Mouse (Mus musculus): ENCODE measurements around the gene Hdac11. TPM values are rescaled to one million over a fixed set of nuclear protein-coding genes. Genes with fewer than 3 reads are reported as not detected.

Gene Hdac11
- polyA plus RNA-seq (2015; fragmentation: Nextera tagmentation; extraction: Ambion mirVana) = 6.4 and 7.7 TPM in 2 replicates

DNA sequence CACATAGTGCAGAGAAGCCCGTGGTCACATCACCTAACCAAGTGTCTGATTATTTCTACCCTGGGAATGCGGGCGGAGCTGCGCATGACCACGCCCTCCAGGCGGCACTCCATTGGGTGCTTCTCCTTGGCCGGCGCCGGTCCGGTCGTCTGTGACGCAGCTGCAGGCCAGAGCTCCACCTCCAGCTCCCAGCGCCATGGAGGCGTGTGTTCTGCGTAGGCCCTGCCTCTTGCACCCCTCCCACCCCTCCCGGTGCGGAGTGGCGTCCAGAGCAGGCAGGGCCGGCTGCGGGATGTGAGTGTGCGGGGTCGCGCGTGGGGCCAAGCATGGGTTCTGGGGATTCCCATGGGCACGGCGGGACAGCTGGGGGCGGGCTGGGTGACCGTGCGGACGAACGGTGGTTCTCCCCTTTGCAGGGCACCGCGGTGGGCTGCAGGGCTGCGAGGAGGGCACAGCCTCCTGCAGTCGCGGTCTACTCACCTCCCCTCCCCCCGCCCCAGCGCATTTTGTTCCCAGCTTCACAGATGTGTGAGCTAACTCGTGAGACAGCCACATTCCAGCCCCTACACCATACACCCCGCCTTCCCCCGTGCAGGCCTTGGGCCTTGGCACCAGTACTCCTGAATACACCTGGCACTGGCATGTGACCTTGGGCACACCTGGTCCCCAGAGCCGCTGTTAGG is at the start of gene Hdac11:
Hdac11 (plus strand) TSS at position 112 of the 683 bp plus-strand sequence.
- Histone ChIP-seq H3K4me3 (ENCODE audit: low read length) (peak within 1 kb of the TSS; percentile 60), H3K27ac (ENCODE audit: low read length) (peak within 1 kb of the TSS; percentile 28), H3K4me1 (replicated peaks; ENCODE audit: control insufficient read depth, insufficient read depth, low read length) (peaks cover 16% of the 10 kb centered on the region; the same call in 1 of the 2 replicates), H3K27me3 (ENCODE audit: control insufficient read depth, insufficient read depth, low read depth, low read length) (no peaks in the 10 kb centered on the region), H3K4me2 (ENCODE audit: low read depth, low read length) (peak within 1 kb of the TSS; percentile 75), H3K9ac (ENCODE audit: low read length) (peak within 1 kb of the TSS; percentile 75), H3K36me3 (ENCODE audit: control insufficient read depth, insufficient read depth, low read length) (no peaks in the 10 kb centered on the region), H3K9me3 (ENCODE audit: control insufficient read depth, low read length) (no peaks in the 10 kb centered on the region)
- ATAC-seq (ENCODE audit: low read depth) = peak; percentile 98
- WGBS = under 1% methylated on average over 42 of the region's 42 CpGs

DNA sequence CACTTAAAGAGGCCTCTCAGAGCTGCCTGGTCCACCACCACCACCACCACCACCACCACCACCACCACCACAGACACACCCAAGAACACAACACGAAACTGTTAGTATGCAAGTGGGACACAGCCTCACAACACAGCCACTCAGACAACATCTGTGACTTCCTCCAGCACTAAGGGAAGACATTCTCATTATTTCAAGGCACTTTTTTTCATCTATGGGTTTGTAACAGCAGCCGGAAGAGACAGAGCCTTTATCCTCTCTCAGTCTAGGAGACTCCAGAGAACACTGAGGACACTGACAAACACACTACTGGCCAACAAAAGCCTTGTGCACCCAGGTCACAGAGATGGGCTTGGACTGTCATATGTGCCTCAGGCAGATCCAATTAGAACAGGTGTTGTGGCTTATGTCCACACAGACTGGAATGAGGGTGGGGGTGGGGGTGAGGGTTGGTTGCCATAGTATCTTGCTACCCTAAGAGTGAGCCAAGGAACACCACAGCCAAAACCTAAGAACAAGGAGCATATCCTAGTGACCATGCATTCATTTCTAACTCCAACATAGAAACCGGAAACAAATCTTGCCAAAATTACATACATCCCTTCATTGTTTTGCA is 48.1 kb upstream of the Hdac11 start:
- H3K27ac ChIP-seq (ENCODE audit: low read length) = no peak overlapping the region
- WGBS = 74% methylated on average over 3 of the region's 3 CpGs
- H3K4me3 ChIP-seq (ENCODE audit: low read length) = no peak overlapping the region
- H3K4me1 ChIP-seq (replicated peaks; ENCODE audit: control insufficient read depth, insufficient read depth, low read length) = peaks cover 6% of the 10 kb centered on the region; the same call in 1 of the 2 replicates
- H3K27me3 ChIP-seq (ENCODE audit: control insufficient read depth, insufficient read depth, low read depth, low read length) = no peaks in the 10 kb centered on the region
- H3K9me3 ChIP-seq (ENCODE audit: control insufficient read depth, low read length) = no peaks in the 10 kb centered on the region
- H3K9ac ChIP-seq (ENCODE audit: low read length) = no peak overlapping the region
- no peak overlapping the region for H3K4me2 ChIP-seq (ENCODE audit: low read depth, low read length)
- ATAC-seq (ENCODE audit: low read depth) = no peak
- no peaks in the 10 kb centered on the region for H3K36me3 ChIP-seq (ENCODE audit: control insufficient read depth, insufficient read depth, low read length)

DNA sequence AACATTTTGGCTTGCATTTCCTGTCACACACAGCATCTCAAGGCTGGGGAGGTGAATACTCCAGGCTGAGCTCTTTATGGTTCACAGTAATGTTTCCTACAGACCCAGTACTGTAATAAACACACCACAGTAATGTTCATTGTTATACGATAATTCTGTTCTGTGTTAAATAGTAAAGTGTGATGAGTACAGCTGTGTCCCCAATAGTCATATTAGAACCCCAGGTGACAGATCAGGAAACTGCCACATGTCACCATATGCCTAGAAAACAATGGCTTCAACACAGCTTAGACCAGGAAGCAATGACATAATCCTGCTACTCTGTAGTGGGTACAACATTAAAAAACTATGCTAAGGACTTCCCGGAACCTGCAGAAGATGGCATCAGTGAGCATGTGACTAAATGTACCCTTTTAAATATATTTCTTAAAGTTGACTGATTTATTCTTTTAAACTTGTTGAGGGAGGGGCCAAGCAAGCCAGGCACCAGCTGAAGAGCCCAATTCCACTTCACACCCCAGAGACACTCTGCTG is 47.5 kb upstream of the Hdac11 start:
- H3K9me3 ChIP-seq (ENCODE audit: control insufficient read depth, low read length) = no peaks in the 10 kb centered on the region
- no peak overlapping the region for H3K4me2 ChIP-seq (ENCODE audit: low read depth, low read length)
- no peak overlapping the region for H3K9ac ChIP-seq (ENCODE audit: low read length)
- peak; percentile 38; the same call in 1 of the 2 replicates for ATAC-seq (ENCODE audit: low read depth)
- no peaks in the 10 kb centered on the region for H3K36me3 ChIP-seq (ENCODE audit: control insufficient read depth, insufficient read depth, low read length)
- peaks cover 6% of the 10 kb centered on the region; the same call in 1 of the 2 replicates for H3K4me1 ChIP-seq (replicated peaks; ENCODE audit: control insufficient read depth, insufficient read depth, low read length)
- H3K27me3 ChIP-seq (ENCODE audit: control insufficient read depth, insufficient read depth, low read depth, low read length) = no peaks in the 10 kb centered on the region
- H3K4me3 ChIP-seq (ENCODE audit: low read length) = no peak overlapping the region
- H3K27ac ChIP-seq (ENCODE audit: low read length) = no peak overlapping the region
- WGBS = 75% methylated on average over 2 of the region's 2 CpGs

- Histone ChIP-seq H3K27me3 (ENCODE audit: control insufficient read depth, insufficient read depth, low read depth, low read length) (no peaks in the 10 kb centered on the region), H3K27ac (ENCODE audit: low read length) (no peak overlapping the region)
These were observed 47.0 kb upstream of the Hdac11 start for GRCm38 (mm10) chr6:91109489-91109888.

GRCm38 (mm10) chr6:91110323-91111020 is 46.0 kb upstream of the Hdac11 start:
- no peak overlapping the region for H3K4me3 ChIP-seq (ENCODE audit: low read length)
- no peaks in the 10 kb centered on the region for H3K9me3 ChIP-seq (ENCODE audit: control insufficient read depth, low read length)
- 0 out of 2 replicates have a peak overlapping the region, but pooled peaks have one; percentile 5 for H3K9ac ChIP-seq (ENCODE audit: low read length)
- no peak overlapping the region for H3K27ac ChIP-seq (ENCODE audit: low read length)
- ATAC-seq (ENCODE audit: low read depth) = no peak
- 46% methylated on average over 13 of the region's 13 CpGs for WGBS
- no peaks in the 10 kb centered on the region for H3K36me3 ChIP-seq (ENCODE audit: control insufficient read depth, insufficient read depth, low read length)
- no peaks in the 10 kb centered on the region for H3K27me3 ChIP-seq (ENCODE audit: control insufficient read depth, insufficient read depth, low read depth, low read length)
- peaks cover 6% of the 10 kb centered on the region; the same call in 1 of the 2 replicates for H3K4me1 ChIP-seq (replicated peaks; ENCODE audit: control insufficient read depth, insufficient read depth, low read length)
- H3K4me2 ChIP-seq (ENCODE audit: low read depth, low read length) = peak overlapping the region; percentile 5; the same call in 1 of the 2 replicates

More at GRCm38 (mm10) chr6:91109489-91109888, 47.0 kb upstream of the Hdac11 start:
- peaks cover 6% of the 10 kb centered on the region; the same call in 1 of the 2 replicates for H3K4me1 ChIP-seq (replicated peaks; ENCODE audit: control insufficient read depth, insufficient read depth, low read length)
- H3K9ac ChIP-seq (ENCODE audit: low read length) = no peak overlapping the region
- H3K4me3 ChIP-seq (ENCODE audit: low read length) = no peak overlapping the region
- no peaks in the 10 kb centered on the region for H3K9me3 ChIP-seq (ENCODE audit: control insufficient read depth, low read length)
- no peaks in the 10 kb centered on the region for H3K36me3 ChIP-seq (ENCODE audit: control insufficient read depth, insufficient read depth, low read length)
- ATAC-seq (ENCODE audit: low read depth) = no peak
- H3K4me2 ChIP-seq (ENCODE audit: low read depth, low read length) = no peak overlapping the region

- 74% methylated on average over 10 of the region's 10 CpGs for WGBS
- H3K9me3 ChIP-seq (ENCODE audit: control insufficient read depth, low read length) = no peaks in the 10 kb centered on the region
- H3K9ac ChIP-seq (ENCODE audit: low read length) = no peak overlapping the region
- peaks cover 11% of the 10 kb centered on the region; the same call in 1 of the 2 replicates for H3K4me1 ChIP-seq (replicated peaks; ENCODE audit: control insufficient read depth, insufficient read depth, low read length)
- no peak overlapping the region for H3K4me2 ChIP-seq (ENCODE audit: low read depth, low read length)
- H3K27ac ChIP-seq (ENCODE audit: low read length) = no peak overlapping the region
- no peak for ATAC-seq (ENCODE audit: low read depth)
- H3K27me3 ChIP-seq (ENCODE audit: control insufficient read depth, insufficient read depth, low read depth, low read length) = no peaks in the 10 kb centered on the region
- no peaks in the 10 kb centered on the region for H3K36me3 ChIP-seq (ENCODE audit: control insufficient read depth, insufficient read depth, low read length)
- no peak overlapping the region for H3K4me3 ChIP-seq (ENCODE audit: low read length)
These were observed 45.1 kb upstream of the Hdac11 start for GRCm38 (mm10) chr6:91111141-91111953.

GRCm38 (mm10) chr6:91111954-91112252 is 44.6 kb upstream of the Hdac11 start:
- ATAC-seq (ENCODE audit: low read depth) = no peak
- Histone ChIP-seq H3K4me2 (ENCODE audit: low read depth, low read length) (no peak overlapping the region), H3K4me1 (replicated peaks; ENCODE audit: control insufficient read depth, insufficient read depth, low read length) (peaks cover 11% of the 10 kb centered on the region; the same call in 1 of the 2 replicates), H3K4me3 (ENCODE audit: low read length) (no peak overlapping the region), H3K9me3 (ENCODE audit: control insufficient read depth, low read length) (no peaks in the 10 kb centered on the region), H3K27ac (ENCODE audit: low read length) (no peak overlapping the region), H3K27me3 (ENCODE audit: control insufficient read depth, insufficient read depth, low read depth, low read length) (no peaks in the 10 kb centered on the region), H3K36me3 (ENCODE audit: control insufficient read depth, insufficient read depth, low read length) (no peaks in the 10 kb centered on the region), H3K9ac (ENCODE audit: low read length) (no peak overlapping the region)
- 86% methylated on average over 3 of the region's 3 CpGs for WGBS

DNA sequence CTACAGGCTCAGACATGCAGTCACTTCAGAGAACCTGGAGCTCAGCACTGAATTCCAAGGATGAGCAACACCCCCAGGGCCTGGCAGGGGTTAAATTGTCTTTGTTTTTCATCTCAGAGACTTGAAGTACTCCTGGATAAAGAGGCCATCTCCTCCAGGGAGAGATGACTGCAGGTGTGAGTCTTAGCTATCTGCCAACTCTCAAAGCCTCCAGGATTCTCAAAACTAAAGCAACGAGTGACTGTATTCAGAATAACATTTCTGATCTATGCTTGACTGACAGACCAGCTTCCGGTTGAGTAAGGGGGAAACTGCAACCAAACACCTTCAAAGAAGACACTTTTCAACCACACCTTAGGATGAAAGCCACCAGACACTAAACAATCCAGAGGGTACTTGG is 41.7 kb upstream of the Hdac11 start:
- no peaks in the 10 kb centered on the region for H3K9me3 ChIP-seq (ENCODE audit: control insufficient read depth, low read length)
- H3K27me3 ChIP-seq (ENCODE audit: control insufficient read depth, insufficient read depth, low read depth, low read length) = no peaks in the 10 kb centered on the region; the same call in 1 of the 2 replicates
- H3K27ac ChIP-seq (ENCODE audit: low read length) = peak overlapping the region; percentile 4; the same call in 1 of the 2 replicates
- no peak overlapping the region for H3K4me3 ChIP-seq (ENCODE audit: low read length)
- H3K36me3 ChIP-seq (ENCODE audit: control insufficient read depth, insufficient read depth, low read length) = no peaks in the 10 kb centered on the region
- 12% methylated on average over 2 of the region's 2 CpGs for WGBS
- H3K4me2 ChIP-seq (ENCODE audit: low read depth, low read length) = peak overlapping the region; percentile 26; the same call in 1 of the 2 replicates
- ATAC-seq (ENCODE audit: low read depth) = no peak
- no peak overlapping the region for H3K9ac ChIP-seq (ENCODE audit: low read length)
- peaks cover 14% of the 10 kb centered on the region for H3K4me1 ChIP-seq (replicated peaks; ENCODE audit: control insufficient read depth, insufficient read depth, low read length)

Measured in lung, embryonic 16.5 days (tissue).